Mouse (Mus musculus) liver, embryonic 11.5 days (tissue): ENCODE measurements around the gene Agap2. TPM values are rescaled to one million over a fixed set of nuclear protein-coding genes. Genes with fewer than 3 reads are reported as not detected.

Experiments
- ATAC-seq: fragments of 200-750 bp; cut with Nextera tagmentation; replicated peaks from 2 replicates; pipeline ENCODE4 v1.8.0; 2017; ENCODE audit warnings: moderate number of reproducible peaks, mild to moderate bottlenecking, moderate TSS enrichment, moderate library complexity; ENCODE audit not compliant: low FRiP score
- DNase-seq: peaks from one replicate; pipeline ENCODE4 v3.0.0-alpha.2; 2017; ENCODE audit warnings: low spot score
- H3K27ac ChIP-seq: fragments of 300-500 bp; sonication (generic); 2 replicates; pipeline ENCODE4 v1.5.1; 2014; ENCODE audit warnings: mild to moderate bottlenecking, low read depth, low read length, control low read depth
- H3K27me3 ChIP-seq: fragments of 300-500 bp; sonication (generic); replicated peaks from 2 replicates; pipeline ENCODE4 v1.6.1; 2014; ENCODE audit warnings: low read length, mixed read lengths; ENCODE audit not compliant: control insufficient read depth, insufficient read depth
- H3K36me3 ChIP-seq: fragments of 300-500 bp; sonication (generic); 2 replicates; pipeline ENCODE4 v1.6.1; 2014; ENCODE audit warnings: mild to moderate bottlenecking, low read length, moderate library complexity, mixed read lengths; ENCODE audit not compliant: control insufficient read depth, insufficient read depth
- H3K4me1 ChIP-seq: fragments of 300-500 bp; sonication (generic); replicated peaks from 2 replicates; pipeline ENCODE4 v1.6.1; 2014; ENCODE audit warnings: low read length, mixed read lengths; ENCODE audit not compliant: control insufficient read depth, insufficient read depth
- H3K4me2 ChIP-seq: fragments of 300-500 bp; sonication (generic); 2 replicates; pipeline ENCODE4 v1.6.1; 2014; ENCODE audit warnings: mild to moderate bottlenecking, control low read depth, moderate library complexity
- H3K4me3 ChIP-seq: fragments of 300-500 bp; sonication (generic); 2 replicates; pipeline ENCODE4 v1.5.1; 2014; ENCODE audit warnings: low read depth, low read length, control low read depth
- H3K9ac ChIP-seq: fragments of 300-500 bp; sonication (generic); 2 replicates; pipeline ENCODE4 v1.6.1; 2014; ENCODE audit warnings: low read depth, low read length, control low read depth
- H3K9me3 ChIP-seq: fragments of 300-500 bp; sonication (generic); 2 replicates; pipeline ENCODE4 v1.6.1; 2016; ENCODE audit warnings: low read length, inconsistent platforms, mixed read lengths; ENCODE audit not compliant: control insufficient read depth
- WGBS: fragments of 180-500 bp; shearing (Covaris S2); extraction: QIAGEN DNeasy Blood & Tissue Kit; methylation state at CpG from one replicate; pipeline ENCODE4 v1.1.7; 2014; 5-methylcytosine and 5-hydroxymethylcytosine counted together
- polyA plus RNA-seq: library from polyadenylated mRNA; unstranded; fragments of >200 nt; fragmentation: Nextera tagmentation; extraction: Ambion mirVana; gene quantifications from 2 replicates; pipeline ENCODE4 v1.2.1, GENCODE M21; 2014

The Agap2 gene
- 2.2 and 2.3 TPM in 2 replicates for polyA plus RNA-seq

DNA sequence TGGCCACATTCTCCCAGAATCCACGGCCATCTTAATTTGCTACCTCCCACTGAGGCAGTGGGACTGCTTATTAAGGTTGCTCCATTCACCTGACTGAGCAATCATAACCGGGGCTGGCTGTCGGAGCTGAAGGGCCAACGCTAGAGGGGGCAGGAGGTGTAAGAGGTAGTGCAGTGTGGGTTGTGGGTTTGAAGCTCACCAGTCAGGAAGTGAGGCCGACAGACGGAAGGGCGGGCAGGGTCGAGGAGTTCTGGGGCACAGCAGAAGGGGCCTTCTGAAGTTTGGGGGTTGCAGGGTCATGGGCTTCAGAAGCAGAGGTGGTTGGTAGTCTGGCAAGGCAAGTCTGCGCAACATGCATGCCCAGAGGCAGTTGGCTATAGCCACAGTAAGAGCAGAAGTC lies at the start of gene Agap2:
TSS of gene Agap2 (plus strand) at position 205 of the 400 bp plus-strand sequence.
- H3K9me3 ChIP-seq: no peaks in the 10 kb centered on the region
- H3K9ac ChIP-seq: peak within 1 kb of the TSS; percentile 53; the same call in 1 of the 2 replicates
- H3K4me2 ChIP-seq: peak within 1 kb of the TSS; percentile 56
- H3K4me1 ChIP-seq: peaks cover 21% of the 10 kb centered on the region
- H3K27ac ChIP-seq: no peak within 1 kb of the TSS
- H3K4me3 ChIP-seq: peak within 1 kb of the TSS; percentile 38
- DNase-seq (no peak), ATAC-seq (no peak; the same call in 1 of the 2 replicates)
- H3K36me3 ChIP-seq: no peaks in the 10 kb centered on the region
- 34% methylated on average over 9 of the region's 9 CpGs for WGBS
- H3K27me3 ChIP-seq: peaks cover 32% of the 10 kb centered on the region

DNA sequence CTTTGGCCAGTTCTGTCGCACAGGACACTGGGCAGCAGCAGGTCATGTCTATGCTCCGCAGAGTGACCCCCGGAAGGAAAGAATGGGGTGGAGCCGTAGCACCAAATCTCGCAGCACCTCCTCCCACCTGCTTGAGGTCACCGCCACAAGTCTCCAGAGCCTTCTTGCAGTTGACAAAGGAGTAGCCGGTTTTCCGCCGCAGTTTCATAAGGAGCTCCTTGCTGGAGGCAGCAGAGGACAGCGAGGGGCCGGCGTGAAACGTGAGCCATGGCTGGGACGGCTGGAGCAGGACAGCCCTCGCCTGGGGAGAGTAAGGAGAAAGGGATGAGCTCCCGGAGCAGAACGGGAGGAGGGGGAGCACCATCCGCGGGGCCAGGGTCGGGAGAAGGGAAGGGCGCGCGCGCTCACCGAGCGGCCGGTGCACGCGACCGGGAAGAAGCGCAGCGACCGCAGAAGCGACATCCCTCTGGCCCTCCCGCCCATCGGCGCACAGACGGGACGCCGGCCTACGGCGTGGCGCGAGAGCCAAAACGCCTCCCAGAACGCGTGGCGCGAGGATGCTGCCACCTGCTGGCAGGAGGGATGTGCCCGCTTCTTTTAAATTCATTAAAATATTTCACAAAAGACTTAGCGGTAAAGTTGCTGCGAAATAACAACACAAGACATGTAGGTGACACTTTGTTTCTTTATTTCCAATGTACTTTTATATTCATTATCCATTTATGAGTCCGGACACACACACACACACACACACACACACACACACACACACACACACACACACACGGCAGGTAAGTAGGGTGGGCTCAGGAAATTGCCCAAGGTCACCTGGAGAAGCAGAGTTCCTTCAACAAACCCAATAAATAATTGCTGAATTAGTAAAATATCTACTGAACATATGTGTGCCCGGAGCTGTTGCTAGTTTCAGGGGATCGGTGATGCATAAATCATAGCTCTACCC lies 44.5 kb upstream of the Agap2 start, which contains the start of gene Tsfm:
TSS of gene Tsfm (minus strand) at position 505 of the 961 bp plus-strand sequence.
- H3K27me3 ChIP-seq: no peaks in the 10 kb centered on the region
- peak within 1 kb of the TSS; percentile 96 for H3K4me3 ChIP-seq
- H3K4me1 ChIP-seq: no peaks in the 10 kb centered on the region; the same call in 1 of the 2 replicates
- H3K9me3 ChIP-seq: no peaks in the 10 kb centered on the region
- 5% methylated on average over 56 of the region's 56 CpGs for WGBS
- DNase-seq (peak; percentile 88), ATAC-seq (peak; percentile 88)
- H3K9ac ChIP-seq: peak within 1 kb of the TSS; percentile 96
- peak within 1 kb of the TSS; percentile 79 for H3K4me2 ChIP-seq
- peaks cover 23% of the 10 kb centered on the region for H3K36me3 ChIP-seq
- H3K27ac ChIP-seq: peak within 1 kb of the TSS; percentile 87

DNA sequence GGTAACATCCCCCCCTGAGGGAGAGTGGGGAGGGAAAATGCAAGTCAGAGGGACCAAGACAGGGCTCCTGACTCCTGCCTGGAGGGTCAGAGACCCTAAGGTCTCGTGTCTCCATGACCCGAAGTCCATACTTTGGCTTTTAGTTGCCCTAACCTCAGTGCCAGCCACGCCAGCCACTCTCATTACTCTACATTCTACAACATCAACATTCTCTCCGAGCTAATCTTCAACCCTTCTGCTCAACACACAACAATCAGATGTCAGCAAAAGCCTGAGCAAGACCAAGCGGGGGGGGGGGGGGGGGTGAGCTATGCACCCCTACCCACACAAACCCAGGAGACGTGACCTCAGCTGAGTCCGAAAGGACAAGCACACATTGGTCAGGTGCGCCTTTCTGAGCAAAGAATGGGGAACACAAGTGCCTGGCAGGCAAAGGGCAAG lies 41.8 kb upstream of the Agap2 start:
- DNase-seq: no peak
- H3K36me3 ChIP-seq: peaks cover 3% of the 10 kb centered on the region
- no peak overlapping the region for H3K27ac ChIP-seq
- no peak overlapping the region for H3K4me2 ChIP-seq
- H3K9me3 ChIP-seq: no peaks in the 10 kb centered on the region
- H3K4me3 ChIP-seq: no peak overlapping the region
- no peaks in the 10 kb centered on the region; the same call in 1 of the 2 replicates for H3K27me3 ChIP-seq
- WGBS: 76% methylated on average over 7 of the region's 8 CpGs
- no peaks in the 10 kb centered on the region; the same call in 1 of the 2 replicates for H3K4me1 ChIP-seq
- ATAC-seq: no peak
- H3K9ac ChIP-seq: no peak overlapping the region

DNA sequence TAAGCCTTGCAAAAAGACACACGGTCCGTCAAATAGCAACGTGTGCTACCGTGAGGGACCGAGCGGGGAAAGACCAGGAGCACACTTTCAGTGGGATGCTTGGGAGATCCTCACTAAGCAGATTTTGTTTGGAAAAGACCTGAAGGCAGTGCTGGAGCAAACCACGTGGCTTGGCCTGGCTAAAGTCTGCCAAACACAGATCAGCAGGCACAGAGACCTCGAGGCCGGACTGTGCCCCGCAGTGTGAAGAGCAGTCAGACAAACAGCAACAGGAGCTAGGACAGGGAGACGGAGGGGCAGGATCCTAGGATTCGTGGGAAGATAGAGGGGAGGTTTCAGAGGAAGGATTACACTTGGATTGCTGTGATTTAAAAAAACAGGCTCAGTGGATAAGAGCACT lies 38.8 kb upstream of the Agap2 start:
- Histone ChIP-seq H3K9ac (no peak overlapping the region), H3K9me3 (no peaks in the 10 kb centered on the region), H3K27ac (no peak overlapping the region), H3K4me3 (no peak overlapping the region), H3K4me1 (no peaks in the 10 kb centered on the region), H3K27me3 (peaks cover 12% of the 10 kb centered on the region), H3K4me2 (no peak overlapping the region), H3K36me3 (no peaks in the 10 kb centered on the region)
- 79% methylated on average over 12 of the region's 12 CpGs for WGBS
- ATAC-seq: no peak
- DNase-seq: no peak

DNA sequence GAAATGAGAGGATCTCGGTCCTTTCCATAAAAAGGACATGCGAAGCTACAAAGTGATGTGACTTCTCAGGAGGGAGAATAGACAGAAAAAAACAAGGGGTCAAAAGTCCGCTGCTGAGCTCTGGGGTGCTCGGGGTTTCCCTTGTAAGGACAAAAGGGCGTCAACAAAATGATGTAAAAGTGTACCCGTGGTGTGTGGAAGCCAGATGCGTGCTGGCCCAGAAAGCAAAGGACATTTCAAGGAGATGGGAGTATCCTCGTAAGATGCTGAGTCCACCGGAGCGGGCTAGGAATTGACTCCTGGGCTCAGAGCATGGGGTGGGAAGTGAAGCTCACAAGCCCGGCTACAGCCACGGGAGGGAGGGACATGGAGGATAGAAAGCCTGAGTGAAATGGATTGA lies 37.4 kb upstream of the Agap2 start:
- ATAC-seq (no peak), DNase-seq (no peak)
- Histone ChIP-seq H3K9me3 (no peaks in the 10 kb centered on the region), H3K27ac (no peak overlapping the region), H3K4me3 (no peak overlapping the region), H3K9ac (no peak overlapping the region), H3K4me2 (no peak overlapping the region), H3K4me1 (peaks cover 3% of the 10 kb centered on the region), H3K36me3 (no peaks in the 10 kb centered on the region), H3K27me3 (peaks cover 12% of the 10 kb centered on the region)
- 74% methylated on average over 12 of the region's 12 CpGs for WGBS

DNA sequence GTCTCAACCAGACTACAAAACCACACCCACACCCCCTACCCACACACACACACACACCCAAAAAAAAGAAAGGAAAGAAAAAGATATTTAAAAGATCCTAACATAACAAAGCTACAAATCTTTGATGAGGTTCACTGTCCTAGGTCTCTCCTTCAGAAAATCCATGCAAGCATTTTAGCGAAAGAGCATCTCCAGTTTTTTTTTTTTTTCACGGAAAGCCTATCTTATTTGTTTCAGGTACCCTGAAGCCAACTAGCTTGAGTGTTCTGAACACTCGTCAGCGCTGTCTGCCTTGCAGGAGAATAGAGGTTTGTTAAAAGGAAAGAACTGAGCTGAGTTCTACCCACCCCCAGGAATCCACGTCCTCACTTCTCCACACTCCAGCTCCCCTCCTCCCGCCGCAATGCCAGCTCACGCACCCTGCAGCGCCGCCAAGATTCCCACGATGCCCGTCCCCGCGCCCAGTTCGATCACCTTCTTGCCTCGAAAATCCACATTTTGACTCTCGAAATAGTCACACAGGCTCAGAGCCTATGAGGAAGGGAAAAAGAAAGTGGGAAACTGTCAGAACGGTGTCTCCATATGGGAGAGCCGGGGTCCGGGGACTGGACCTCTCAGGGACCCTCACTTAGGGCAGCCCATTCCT lies 34.4 kb upstream of the Agap2 start:
- Histone ChIP-seq H3K4me2 (peak overlapping the region; percentile 100), H3K9me3 (no peaks in the 10 kb centered on the region), H3K27ac (no peak overlapping the region), H3K4me3 (peak overlapping the region; percentile 86), H3K9ac (peak overlapping the region; percentile 78), H3K4me1 (peaks cover 7% of the 10 kb centered on the region), H3K27me3 (peaks cover 12% of the 10 kb centered on the region), H3K36me3 (no peaks in the 10 kb centered on the region)
- ATAC-seq: 0 out of 2 replicates have a peak, but pooled peaks have one; percentile 4
- DNase-seq: no peak
- 2% methylated on average over 20 of the region's 20 CpGs for WGBS

DNA sequence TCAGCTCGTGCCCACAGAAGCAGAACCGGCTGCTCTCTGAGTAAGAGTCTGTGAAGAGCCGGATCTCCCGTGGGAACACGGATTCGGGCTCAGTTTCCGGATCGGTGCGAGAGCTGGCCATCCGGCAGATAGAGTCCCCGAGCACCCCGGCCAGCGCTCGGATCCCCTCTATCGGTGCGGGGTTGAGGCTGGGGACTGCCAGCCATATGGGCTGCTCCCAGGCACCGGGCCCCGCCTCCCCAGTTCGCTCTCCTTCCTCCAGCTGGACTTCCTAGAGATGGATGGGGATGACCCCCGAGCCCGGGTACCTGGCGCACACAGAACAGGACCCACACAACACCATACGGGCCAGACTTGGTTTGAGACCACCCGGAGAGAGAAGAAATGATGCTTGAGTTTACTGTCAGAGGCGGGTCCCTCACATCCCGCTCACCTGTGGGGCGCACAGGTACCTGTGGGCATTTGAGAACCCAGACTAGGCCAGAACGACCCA lies 33.8 kb upstream of the Agap2 start, which contains the start of the genes Mettl1 and Eef1akmt3:
TSS of gene Mettl1 (plus strand) at position 141 of the 493 bp plus-strand sequence.
TSS of gene Eef1akmt3 (minus strand) at position 240 of the 493 bp plus-strand sequence.
- H3K9ac ChIP-seq: peak within 1 kb of the TSS; percentile 78
- DNase-seq: no peak
- H3K9me3 ChIP-seq: no peaks in the 10 kb centered on the region
- H3K4me3 ChIP-seq: peak within 1 kb of the TSS; percentile 86
- H3K4me1 ChIP-seq: peaks cover 7% of the 10 kb centered on the region
- peak; percentile 65 for ATAC-seq
- peaks cover 12% of the 10 kb centered on the region for H3K27me3 ChIP-seq
- H3K27ac ChIP-seq: peak within 1 kb of the TSS; percentile 55
- peak within 1 kb of the TSS; percentile 100 for H3K4me2 ChIP-seq
- under 1% methylated on average over 28 of the region's 28 CpGs for WGBS
- H3K36me3 ChIP-seq: no peaks in the 10 kb centered on the region

DNA sequence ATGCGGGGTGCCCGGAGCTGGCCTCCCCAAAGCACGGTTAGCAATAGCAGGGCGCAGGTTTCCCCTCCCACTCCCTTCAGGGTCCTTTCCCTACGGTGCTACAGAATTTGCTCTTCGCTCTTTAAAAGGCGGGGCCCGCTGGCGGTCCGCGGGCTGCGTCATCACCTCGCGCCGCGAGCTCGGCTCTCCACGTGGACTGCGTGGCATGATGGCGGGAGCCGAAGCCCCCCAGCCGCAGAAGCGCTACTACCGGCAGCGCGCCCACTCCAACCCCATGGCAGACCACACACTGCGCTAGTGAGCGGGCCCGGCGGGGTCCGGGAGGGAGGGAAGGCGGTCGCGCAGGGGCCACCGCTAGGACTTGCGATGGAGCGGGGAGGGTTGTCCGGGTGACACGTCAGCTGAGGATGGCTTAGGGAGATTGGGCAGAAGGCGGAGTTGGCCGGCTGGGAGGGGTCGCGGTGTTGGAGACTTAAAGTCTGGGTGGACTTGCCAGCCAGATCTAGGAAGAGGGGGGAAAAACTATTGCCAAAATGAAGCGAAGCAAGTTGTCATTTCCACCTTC lies 33.2 kb upstream of the Agap2 start:
- Histone ChIP-seq H3K9me3 (no peaks in the 10 kb centered on the region), H3K4me1 (peaks cover 7% of the 10 kb centered on the region), H3K27ac (peak overlapping the region; percentile 55), H3K36me3 (no peaks in the 10 kb centered on the region), H3K27me3 (peaks cover 12% of the 10 kb centered on the region), H3K4me2 (peak overlapping the region; percentile 100), H3K4me3 (peak overlapping the region; percentile 86), H3K9ac (peak overlapping the region; percentile 78)
- DNase-seq (peak; percentile 94), ATAC-seq (peak; percentile 86)
- WGBS: under 1% methylated on average over 44 of the region's 44 CpGs
